Mouse (Mus musculus) liver, embryonic 14.5 days (tissue): ENCODE measurements at regions not wholly inside any gene's neighbourhood (a gene's known extent, or its start where the extent isn't known, plus 50 kb on each side); places are given as distances from the start of the nearest gene placed in this dataset.

Experiments used
- CTCF ChIP-seq: IDR thresholded peaks from 2 replicates; pipeline ENCODE4 v1.5.1; 2016; ENCODE audit warnings: antibody characterized with exemption, low read depth, control low read depth
- EP300 ChIP-seq: IDR thresholded peaks from 2 replicates; pipeline ENCODE4 v1.6.1; 2016; ENCODE audit warnings: antibody characterized with exemption, low read depth

DNA sequence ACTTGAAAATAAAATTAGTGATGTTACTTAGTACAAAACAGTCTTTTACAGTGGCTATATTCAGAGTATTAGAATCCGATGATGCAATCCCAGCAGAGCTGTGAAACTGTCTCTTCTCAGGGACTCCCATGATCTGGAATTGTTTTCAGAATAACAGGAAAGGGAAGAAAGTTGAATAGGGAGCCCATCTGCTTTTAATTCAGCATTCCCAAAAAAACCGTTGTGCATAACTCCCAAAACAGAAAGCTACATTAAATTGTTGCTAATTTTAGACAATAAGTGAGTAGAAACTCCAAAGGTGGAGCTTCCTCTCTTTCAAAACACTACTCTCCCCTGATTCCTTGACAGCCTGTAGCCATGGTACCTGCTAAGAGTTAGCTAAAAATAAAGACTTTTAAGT, 425.1 kb upstream of the Klf6 start:
- no peak for TF ChIP-seq CTCF
- TF ChIP-seq EP300 = no peak
